Mouse (Mus musculus) limb, embryonic 10.5 days (tissue): ENCODE data around the gene Trim29. TPM values are rescaled to one million over a fixed set of nuclear protein-coding genes. Genes with fewer than 3 reads are reported as not detected.

Experiments
- DNase-seq: peaks from one replicate; pipeline ENCODE4 v3.0.0-alpha.2; 2017; ENCODE audit warnings: low spot score
- H3K27ac ChIP-seq: fragments of 300-500 bp; sonication (generic); 2 replicates; pipeline ENCODE4 v1.5.1; 2016; ENCODE audit warnings: mild to moderate bottlenecking
- H3K27me3 ChIP-seq: fragments of 300-500 bp; sonication (generic); 2 replicates; pipeline ENCODE4 v1.6.1; 2016; ENCODE audit warnings: low read depth, mild to moderate bottlenecking; ENCODE audit not compliant: poor library complexity, severe bottlenecking
- H3K36me3 ChIP-seq: fragments of 300-500 bp; sonication (generic); 2 replicates; pipeline ENCODE4 v1.6.1; 2016; ENCODE audit warnings: mild to moderate bottlenecking, moderate library complexity
- H3K4me1 ChIP-seq: fragments of 300-500 bp; sonication (generic); 2 replicates; pipeline ENCODE4 v1.6.1; 2016
- H3K4me3 ChIP-seq: fragments of 300-500 bp; sonication (generic); 2 replicates; pipeline ENCODE4 v1.5.1; 2016; ENCODE audit warnings: mild to moderate bottlenecking, moderate library complexity
- H3K9me3 ChIP-seq: fragments of 300-500 bp; sonication (generic); replicated peaks from 2 replicates; pipeline ENCODE4 v1.6.1; 2016; ENCODE audit warnings: mild to moderate bottlenecking
- WGBS: fragments of 180-500 bp; shearing (Covaris S2); methylation state at CpG from one replicate; pipeline ENCODE4 v1.1.7; 2016; 5-methylcytosine and 5-hydroxymethylcytosine counted together
- polyA plus RNA-seq: library from polyadenylated mRNA; unstranded; fragments of >200 nt; fragmentation: Nextera tagmentation; extraction: Ambion mirVana; gene quantifications from 2 replicates; pipeline ENCODE4 v1.2.1, GENCODE M21; 2016

Trim29 gene
- 5.8 and 5.9 TPM in 2 replicates for polyA plus RNA-seq

GRCm38 (mm10) chr9:43310538-43310937 is at the start of gene Trim29:
Gene Trim29 (plus strand): TSS chr9:43310848.
- Histone ChIP-seq H3K4me1 (peaks cover 14% of the 10 kb centered on the region; the same call in 1 of the 2 replicates), H3K9me3 (no peaks in the 10 kb centered on the region), H3K27me3 (peaks cover 17% of the 10 kb centered on the region), H3K4me3 (no peak within 1 kb of the TSS), H3K27ac (peak within 1 kb of the TSS; percentile 11; the same call in 1 of the 2 replicates), H3K36me3 (no peaks in the 10 kb centered on the region)
- no peak for DNase-seq
- WGBS = 49% methylated on average over 12 of the region's 12 CpGs

GRCm38 (mm10) chr9:43261124-43261907 is 49.3 kb upstream of the Trim29 start:
- H3K4me1 ChIP-seq = peaks cover 83% of the 10 kb centered on the region
- no peaks in the 10 kb centered on the region for H3K9me3 ChIP-seq
- peak overlapping the region; percentile 18 for H3K4me3 ChIP-seq
- 32% methylated on average over 4 of the region's 4 CpGs for WGBS
- peak overlapping the region; percentile 95 for H3K27ac ChIP-seq
- H3K36me3 ChIP-seq = no peaks in the 10 kb centered on the region
- DNase-seq = peak; percentile 73
- no peaks in the 10 kb centered on the region for H3K27me3 ChIP-seq

DNA sequence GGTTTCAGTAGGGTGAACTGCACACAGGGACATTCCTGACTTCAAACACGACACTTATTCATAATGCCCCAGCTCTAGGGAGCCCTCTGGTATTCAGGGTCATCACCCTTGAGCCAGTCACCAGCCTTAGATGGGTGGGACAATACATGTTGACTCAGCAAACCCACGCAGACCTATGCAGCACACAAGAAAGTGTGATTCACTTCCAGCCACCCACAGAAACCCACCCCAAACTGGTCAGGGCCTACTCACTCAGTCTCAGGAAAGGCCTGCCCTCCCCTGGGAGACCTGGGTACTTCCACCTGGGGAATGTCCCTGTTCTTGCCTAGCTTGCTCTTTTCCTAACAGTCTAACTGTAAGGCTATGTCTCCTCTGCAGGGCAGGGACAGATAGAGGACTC is 48.7 kb upstream of the Trim29 start:
- no peaks in the 10 kb centered on the region for H3K36me3 ChIP-seq
- no peaks in the 10 kb centered on the region for H3K9me3 ChIP-seq
- 23% methylated on average over 2 of the region's 2 CpGs for WGBS
- H3K27me3 ChIP-seq = no peaks in the 10 kb centered on the region
- peaks cover 77% of the 10 kb centered on the region for H3K4me1 ChIP-seq
- DNase-seq = no peak
- peak overlapping the region; percentile 95 for H3K27ac ChIP-seq
- H3K4me3 ChIP-seq = no peak overlapping the region

DNA sequence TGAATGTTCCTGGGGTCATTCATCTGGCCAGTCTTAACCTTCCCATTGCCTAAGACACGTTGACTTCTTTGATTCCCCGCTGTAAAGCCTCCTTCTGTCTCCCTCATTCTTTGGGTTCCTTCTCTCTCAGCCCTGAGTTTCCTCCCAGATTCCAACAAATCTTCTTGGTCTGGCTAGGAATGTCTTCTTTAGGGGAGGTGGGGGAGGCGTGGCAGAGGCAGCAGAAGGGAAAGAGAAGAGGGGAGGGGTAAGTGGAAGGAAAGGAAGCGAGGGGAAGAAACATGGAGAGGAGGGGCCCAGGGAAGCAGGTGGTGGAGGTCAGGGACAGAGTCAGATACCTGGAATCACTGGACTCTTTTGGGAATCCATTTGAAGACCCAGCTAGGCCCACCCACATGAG is 48.3 kb upstream of the Trim29 start:
- H3K9me3 ChIP-seq = no peaks in the 10 kb centered on the region
- H3K36me3 ChIP-seq = no peaks in the 10 kb centered on the region
- H3K27me3 ChIP-seq = no peaks in the 10 kb centered on the region
- DNase-seq = no peak
- peak overlapping the region; percentile 95 for H3K27ac ChIP-seq
- WGBS = 37% methylated on average over 4 of the region's 4 CpGs
- H3K4me1 ChIP-seq = peaks cover 74% of the 10 kb centered on the region
- no peak overlapping the region for H3K4me3 ChIP-seq

GRCm38 (mm10) chr9:43262811-43263550 is 47.7 kb upstream of the Trim29 start:
- WGBS = 59% methylated on average over 9 of the region's 9 CpGs
- Histone ChIP-seq H3K9me3 (no peaks in the 10 kb centered on the region), H3K27me3 (no peaks in the 10 kb centered on the region), H3K27ac (peak overlapping the region; percentile 95), H3K4me1 (peaks cover 68% of the 10 kb centered on the region), H3K36me3 (no peaks in the 10 kb centered on the region), H3K4me3 (no peak overlapping the region)
- DNase-seq = no peak

- Histone ChIP-seq H3K9me3 (no peaks in the 10 kb centered on the region), H3K4me3 (peak overlapping the region; percentile 32), H3K27ac (peak overlapping the region; percentile 95), H3K4me1 (peaks cover 71% of the 10 kb centered on the region), H3K27me3 (no peaks in the 10 kb centered on the region), H3K36me3 (no peaks in the 10 kb centered on the region)
- peak; percentile 86 for DNase-seq
- 9% methylated on average over 11 of the region's 11 CpGs for WGBS
Measured at GRCm38 (mm10) chr9:43263946-43264451, 46.6 kb upstream of the Trim29 start.

- Histone ChIP-seq H3K9me3 (no peaks in the 10 kb centered on the region), H3K4me1 (peaks cover 71% of the 10 kb centered on the region), H3K4me3 (no peak overlapping the region), H3K27ac (peak overlapping the region; percentile 95), H3K27me3 (peaks cover 4% of the 10 kb centered on the region), H3K36me3 (no peaks in the 10 kb centered on the region)
- WGBS = 60% methylated on average over 9 of the region's 9 CpGs
- DNase-seq = no peak
Measured at GRCm38 (mm10) chr9:43265194-43265593, 45.5 kb upstream of the Trim29 start.

DNA sequence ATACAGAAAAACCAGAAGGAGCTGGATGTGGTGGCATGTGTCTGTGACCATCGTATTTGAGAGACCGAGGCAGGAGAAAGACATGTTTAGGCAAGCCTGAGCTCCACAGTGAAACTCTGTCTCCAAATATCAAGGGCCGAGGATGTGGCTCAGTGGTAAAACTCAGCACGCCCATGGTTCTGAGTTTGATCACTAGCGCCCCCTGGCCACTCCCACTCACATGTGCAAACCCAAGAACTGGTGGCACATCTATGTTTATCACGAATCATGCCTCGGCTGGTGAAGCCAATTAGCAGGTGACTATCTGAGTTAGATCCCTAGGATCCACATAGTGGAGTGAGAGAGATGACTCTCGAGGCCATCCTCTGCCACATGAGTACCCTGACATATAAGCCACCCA is 43.3 kb upstream of the Trim29 start:
- H3K4me3 ChIP-seq = no peak overlapping the region
- peaks cover 26% of the 10 kb centered on the region for H3K27me3 ChIP-seq
- 82% methylated on average over 8 of the region's 8 CpGs for WGBS
- no peaks in the 10 kb centered on the region for H3K36me3 ChIP-seq
- peaks cover 72% of the 10 kb centered on the region for H3K4me1 ChIP-seq
- H3K9me3 ChIP-seq = no peaks in the 10 kb centered on the region
- no peak for DNase-seq
- no peak overlapping the region for H3K27ac ChIP-seq

DNA sequence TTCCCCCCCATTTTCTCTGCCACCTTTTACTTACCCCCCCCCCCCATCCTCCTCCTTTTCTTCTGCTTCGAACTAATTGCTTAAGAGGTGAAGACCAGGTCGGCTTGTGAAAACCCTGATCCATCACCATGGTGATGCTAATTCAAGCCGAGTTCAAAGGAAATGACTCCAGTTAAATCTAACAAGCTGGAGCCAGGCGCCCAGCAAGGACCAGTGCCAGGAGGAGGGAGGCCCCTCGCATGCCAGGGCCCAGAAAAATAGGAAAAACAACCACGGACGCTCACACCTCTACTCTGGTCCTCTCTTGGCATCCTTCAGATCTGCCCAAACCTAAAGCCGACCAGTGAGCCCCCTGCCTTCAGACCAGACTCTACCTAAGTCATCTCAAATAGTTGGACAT is 41.5 kb upstream of the Trim29 start:
- 3% methylated on average over 8 of the region's 8 CpGs for WGBS
- Histone ChIP-seq H3K36me3 (no peaks in the 10 kb centered on the region), H3K27me3 (peaks cover 27% of the 10 kb centered on the region), H3K27ac (peak overlapping the region; percentile 78), H3K4me3 (peak overlapping the region; percentile 2; the same call in 1 of the 2 replicates), H3K4me1 (peaks cover 60% of the 10 kb centered on the region), H3K9me3 (no peaks in the 10 kb centered on the region)
- DNase-seq = no peak

GRCm38 (mm10) chr9:43270723-43271252 is 39.9 kb upstream of the Trim29 start:
- 3% methylated on average over 17 of the region's 17 CpGs for WGBS
- peak; percentile 66 for DNase-seq
- H3K27ac ChIP-seq = peak overlapping the region; percentile 78
- peaks cover 27% of the 10 kb centered on the region for H3K27me3 ChIP-seq
- no peaks in the 10 kb centered on the region for H3K9me3 ChIP-seq
- H3K36me3 ChIP-seq = no peaks in the 10 kb centered on the region
- H3K4me1 ChIP-seq = peaks cover 44% of the 10 kb centered on the region
- peak overlapping the region; percentile 36 for H3K4me3 ChIP-seq

DNA sequence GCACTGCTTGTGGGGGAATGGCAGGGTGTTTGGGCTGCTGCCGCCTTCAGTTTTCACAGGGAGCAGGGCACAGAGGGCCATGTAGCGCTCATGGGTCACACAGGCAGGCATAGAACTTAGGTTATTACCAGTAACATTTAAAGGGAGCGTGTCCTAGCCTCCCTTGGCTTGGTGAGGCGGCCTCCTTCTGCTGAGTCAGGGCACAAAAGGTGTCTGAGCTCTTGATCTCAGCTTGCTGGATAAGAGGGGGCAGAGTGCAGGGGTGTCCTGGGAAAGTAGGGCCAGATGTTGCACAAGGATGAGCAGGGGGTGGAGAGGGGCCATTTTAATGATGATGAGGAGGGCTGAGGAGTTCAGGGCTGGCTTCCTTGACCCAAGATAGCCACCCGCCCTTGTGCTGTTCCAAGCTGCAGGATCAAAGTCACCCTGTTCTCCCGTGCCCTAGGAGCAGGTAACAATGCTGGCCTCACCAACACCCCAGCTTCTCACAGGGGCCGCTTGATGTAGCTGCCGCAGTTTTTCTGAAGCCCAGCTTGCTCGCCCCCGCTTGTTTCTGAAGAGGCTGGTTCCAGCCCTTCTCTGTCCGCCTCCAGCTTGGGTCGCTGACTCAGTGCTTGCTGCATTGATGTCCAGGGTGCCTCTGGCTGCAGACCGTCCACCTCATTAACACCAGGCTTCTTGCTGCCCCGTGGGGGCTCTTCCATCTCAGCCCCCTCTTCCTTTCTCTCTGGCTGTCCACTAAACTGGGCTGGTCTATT is 38.7 kb upstream of the Trim29 start:
- no peak for DNase-seq
- 33% methylated on average over 14 of the region's 14 CpGs for WGBS
- peaks cover 27% of the 10 kb centered on the region for H3K27me3 ChIP-seq
- no peak overlapping the region for H3K4me3 ChIP-seq
- no peaks in the 10 kb centered on the region for H3K36me3 ChIP-seq
- no peaks in the 10 kb centered on the region for H3K9me3 ChIP-seq
- peak overlapping the region; percentile 78 for H3K27ac ChIP-seq
- H3K4me1 ChIP-seq = peaks cover 42% of the 10 kb centered on the region

- 86% methylated on average over 9 of the region's 9 CpGs for WGBS
- H3K4me3 ChIP-seq = no peak overlapping the region
- H3K4me1 ChIP-seq = peaks cover 41% of the 10 kb centered on the region
- 0 out of 2 replicates have a peak overlapping the region, but pooled peaks have one; percentile 9 for H3K27ac ChIP-seq
- no peaks in the 10 kb centered on the region for H3K9me3 ChIP-seq
- no peaks in the 10 kb centered on the region for H3K36me3 ChIP-seq
- DNase-seq = no peak
- peaks cover 27% of the 10 kb centered on the region for H3K27me3 ChIP-seq
Measured at GRCm38 (mm10) chr9:43273735-43274134, 36.9 kb upstream of the Trim29 start.
